Mouse (Mus musculus) embryonic facial prominence, embryonic 15.5 days (tissue): ENCODE results near the gene Aspscr1. TPM values are rescaled to one million over a fixed set of nuclear protein-coding genes. Genes with fewer than 3 reads are reported as not detected.

Source experiments
- ATAC-seq: fragments of 200-750 bp; cut with Nextera tagmentation; 2 replicates; pipeline ENCODE4 v1.8.0; 2017; ENCODE audit warnings: low read depth, moderate TSS enrichment; ENCODE audit not compliant: insufficient number of reproducible peaks, low FRiP score, low TSS enrichment
- H3K27ac ChIP-seq: fragments of 300-500 bp; sonication (generic); replicated peaks from 2 replicates; pipeline ENCODE4 v1.5.1; 2015; ENCODE audit warnings: mild to moderate bottlenecking, inconsistent platforms
- H3K27me3 ChIP-seq: fragments of 300-500 bp; sonication (generic); 2 replicates; pipeline ENCODE4 v1.6.1; 2015; ENCODE audit warnings: inconsistent platforms
- H3K36me3 ChIP-seq: fragments of 300-500 bp; sonication (generic); 2 replicates; pipeline ENCODE4 v1.6.1; 2015; ENCODE audit warnings: mild to moderate bottlenecking, inconsistent platforms
- H3K4me1 ChIP-seq: fragments of 300-500 bp; sonication (generic); 2 replicates; pipeline ENCODE4 v1.6.1; 2015; ENCODE audit warnings: inconsistent platforms
- H3K4me2 ChIP-seq: fragments of 300-500 bp; sonication (generic); replicated peaks from 2 replicates; pipeline ENCODE4 v1.6.1; 2015; ENCODE audit warnings: mild to moderate bottlenecking, inconsistent platforms
- H3K4me3 ChIP-seq: fragments of 300-500 bp; sonication (generic); replicated peaks from 2 replicates; pipeline ENCODE4 v1.5.1; 2015; ENCODE audit warnings: mild to moderate bottlenecking, inconsistent platforms
- H3K9ac ChIP-seq: fragments of 300-500 bp; sonication (generic); 2 replicates; pipeline ENCODE4 v1.6.1; 2015; ENCODE audit warnings: inconsistent platforms
- H3K9me3 ChIP-seq: fragments of 300-500 bp; sonication (generic); replicated peaks from 2 replicates; pipeline ENCODE4 v1.6.1; 2016; ENCODE audit warnings: inconsistent platforms
- WGBS: fragments of 180-500 bp; shearing (Covaris S2); methylation state at CpG from one replicate; pipeline ENCODE4 v1.1.7; 2015; 5-methylcytosine and 5-hydroxymethylcytosine counted together
- polyA plus RNA-seq: library from polyadenylated mRNA; unstranded; fragments of >200 nt; fragmentation: Nextera tagmentation; extraction: Ambion mirVana; gene quantifications from 2 replicates; pipeline ENCODE4 v1.2.1, GENCODE M21; 2015

Gene Aspscr1
- polyA plus RNA-seq, 1 experiment from 2014 or later = 120 TPM

DNA sequence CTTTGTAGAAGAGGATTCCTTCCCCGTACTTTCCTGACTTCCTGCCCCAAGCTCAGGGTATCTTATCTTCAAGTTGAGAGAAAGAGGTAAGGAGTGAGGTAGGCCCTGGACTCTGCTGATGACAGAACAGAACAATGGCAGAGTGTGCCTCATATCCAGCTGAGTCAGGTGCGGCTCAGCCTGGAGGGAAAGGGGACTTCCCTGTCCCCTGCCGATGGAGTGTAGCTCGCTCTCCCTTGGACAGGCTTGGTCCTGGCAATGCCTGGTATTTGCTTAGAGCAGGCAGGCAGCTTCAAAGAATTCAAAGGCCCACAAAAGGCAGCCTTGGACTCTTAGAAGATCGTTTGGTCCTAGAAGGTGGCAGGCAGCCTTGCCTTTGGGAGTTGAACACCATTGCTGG is 33.3 kb downstream of the Aspscr1 start:
- no peak overlapping the region for H3K9ac ChIP-seq
- no peaks in the 10 kb centered on the region for H3K27me3 ChIP-seq
- H3K27ac ChIP-seq = peak overlapping the region; percentile 76; the same call in 1 of the 2 replicates
- no peaks in the 10 kb centered on the region for H3K9me3 ChIP-seq
- H3K36me3 ChIP-seq = peaks cover 22% of the 10 kb centered on the region
- H3K4me3 ChIP-seq = no peak overlapping the region
- WGBS = 68% methylated on average over 5 of the region's 5 CpGs
- no peak for ATAC-seq
- H3K4me1 ChIP-seq = peaks cover 70% of the 10 kb centered on the region
- no peak overlapping the region for H3K4me2 ChIP-seq

DNA sequence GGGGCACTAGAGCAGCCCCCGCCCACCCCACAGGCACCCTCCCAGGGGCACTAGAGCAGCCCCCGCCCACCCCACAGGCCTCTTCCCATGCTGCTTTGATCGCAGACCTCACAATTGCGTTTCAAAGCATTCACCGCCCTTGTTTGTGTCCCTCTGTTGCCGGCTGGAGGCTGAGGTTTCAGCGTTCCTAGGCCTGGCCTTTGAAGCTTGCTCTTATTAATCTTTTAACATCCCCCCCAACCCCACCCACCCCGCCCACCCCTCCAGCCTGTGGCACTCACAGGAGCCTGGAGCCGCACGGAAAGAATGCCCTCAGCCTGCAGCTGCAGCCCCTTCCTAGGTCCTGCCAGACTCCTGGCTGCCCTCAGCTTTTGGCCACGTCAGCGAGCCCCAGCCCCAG is 34.5 kb downstream of the Aspscr1 start:
- H3K4me1 ChIP-seq = peaks cover 75% of the 10 kb centered on the region
- H3K27ac ChIP-seq = peak overlapping the region; percentile 76
- WGBS = 12% methylated on average over 11 of the region's 12 CpGs
- ATAC-seq = peak; percentile 13; the same call in 1 of the 2 replicates
- H3K36me3 ChIP-seq = peaks cover 13% of the 10 kb centered on the region
- no peaks in the 10 kb centered on the region for H3K9me3 ChIP-seq
- no peak overlapping the region for H3K9ac ChIP-seq
- H3K27me3 ChIP-seq = no peaks in the 10 kb centered on the region
- H3K4me2 ChIP-seq = no peak overlapping the region
- no peak overlapping the region for H3K4me3 ChIP-seq

GRCm38 (mm10) chr11:120707969-120708368 is 35.2 kb downstream of the Aspscr1 start:
- Histone ChIP-seq H3K27me3 (no peaks in the 10 kb centered on the region), H3K4me1 (peaks cover 82% of the 10 kb centered on the region), H3K27ac (peak overlapping the region; percentile 76), H3K9ac (no peak overlapping the region), H3K4me2 (no peak overlapping the region), H3K4me3 (no peak overlapping the region), H3K36me3 (peaks cover 9% of the 10 kb centered on the region), H3K9me3 (no peaks in the 10 kb centered on the region)
- WGBS = 30% methylated on average over 5 of the region's 5 CpGs
- no peak for ATAC-seq

- no peaks in the 10 kb centered on the region for H3K9me3 ChIP-seq
- WGBS = 68% methylated on average over 2 of the region's 2 CpGs
- H3K4me3 ChIP-seq = no peak overlapping the region
- no peak overlapping the region for H3K9ac ChIP-seq
- H3K36me3 ChIP-seq = peaks cover 9% of the 10 kb centered on the region
- H3K4me1 ChIP-seq = peaks cover 79% of the 10 kb centered on the region
- no peak overlapping the region for H3K4me2 ChIP-seq
- ATAC-seq = no peak
- peak overlapping the region; percentile 48; the same call in 1 of the 2 replicates for H3K27ac ChIP-seq
- no peaks in the 10 kb centered on the region for H3K27me3 ChIP-seq
Measured at GRCm38 (mm10) chr11:120709551-120709950, 36.8 kb downstream of the Aspscr1 start.

- peaks cover 16% of the 10 kb centered on the region for H3K36me3 ChIP-seq
- no peak for ATAC-seq
- no peak overlapping the region for H3K4me3 ChIP-seq
- no peaks in the 10 kb centered on the region for H3K9me3 ChIP-seq
- H3K27me3 ChIP-seq = no peaks in the 10 kb centered on the region
- peaks cover 78% of the 10 kb centered on the region for H3K4me1 ChIP-seq
- no peak overlapping the region for H3K9ac ChIP-seq
- H3K27ac ChIP-seq = peak overlapping the region; percentile 48; the same call in 1 of the 2 replicates
- WGBS = 62% methylated on average over 5 of the region's 5 CpGs
- no peak overlapping the region for H3K4me2 ChIP-seq
Measured at GRCm38 (mm10) chr11:120710672-120711071, 37.9 kb downstream of the Aspscr1 start.

DNA sequence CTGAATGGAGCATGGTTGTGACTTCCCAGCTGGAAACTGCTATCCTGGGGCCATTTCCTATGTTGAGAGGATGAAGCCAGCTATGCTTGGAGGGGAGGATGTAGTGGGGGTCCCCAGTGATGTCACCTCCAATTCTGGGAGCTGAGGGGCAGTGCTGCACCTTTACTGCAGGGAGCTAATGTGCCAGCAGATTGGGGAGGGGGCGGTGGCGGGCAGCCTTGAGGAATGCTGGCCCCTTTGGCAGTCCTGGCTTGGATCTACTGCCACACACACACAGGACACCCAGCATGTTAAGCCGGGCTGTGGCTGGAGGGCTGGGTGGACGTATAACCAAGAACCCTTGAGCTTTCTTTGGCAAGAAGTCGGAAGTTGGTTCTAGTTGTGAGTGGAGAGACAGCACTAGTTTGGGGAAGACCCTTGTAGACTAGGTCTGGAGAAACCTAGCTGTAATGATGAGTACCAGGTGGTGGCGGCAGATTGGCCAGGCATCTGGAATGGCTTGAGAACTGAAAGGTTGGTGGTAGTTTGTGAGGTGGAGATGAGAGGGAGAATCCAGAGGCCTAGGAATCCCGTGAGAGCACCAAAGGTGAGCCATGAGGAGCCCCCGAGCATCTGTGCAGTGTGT is 39.3 kb downstream of the Aspscr1 start:
- peak overlapping the region; percentile 71 for H3K4me3 ChIP-seq
- WGBS = 57% methylated on average over 8 of the region's 8 CpGs
- no peak for ATAC-seq
- H3K27me3 ChIP-seq = no peaks in the 10 kb centered on the region
- H3K4me2 ChIP-seq = peak overlapping the region; percentile 99
- peaks cover 30% of the 10 kb centered on the region for H3K36me3 ChIP-seq
- H3K9ac ChIP-seq = peak overlapping the region; percentile 60; the same call in 1 of the 2 replicates
- H3K27ac ChIP-seq = no peak overlapping the region
- H3K4me1 ChIP-seq = peaks cover 64% of the 10 kb centered on the region
- H3K9me3 ChIP-seq = no peaks in the 10 kb centered on the region

GRCm38 (mm10) chr11:120712771-120713568 is 40.2 kb downstream of the Aspscr1 start:
- Histone ChIP-seq H3K4me3 (peak overlapping the region; percentile 71), H3K9me3 (no peaks in the 10 kb centered on the region), H3K4me1 (peaks cover 56% of the 10 kb centered on the region), H3K36me3 (peaks cover 39% of the 10 kb centered on the region), H3K27ac (peak overlapping the region; percentile 80), H3K4me2 (peak overlapping the region; percentile 99), H3K9ac (peak overlapping the region; percentile 60), H3K27me3 (no peaks in the 10 kb centered on the region)
- ATAC-seq = peak; percentile 30
- WGBS = under 1% methylated on average over 38 of the region's 38 CpGs

GRCm38 (mm10) chr11:120713580-120714518 is 41.1 kb downstream of the Aspscr1 start, which contains the start of the genes Cenpx and Lrrc45:
Cenpx (minus strand) TSS chr11:120713738.
Lrrc45 (plus strand) TSS chr11:120713925.
- peak; percentile 94 for ATAC-seq

GRCm38 (mm10) chr11:120714546-120714945 is 41.8 kb downstream of the Aspscr1 start:
- H3K27me3 ChIP-seq = no peaks in the 10 kb centered on the region

More at GRCm38 (mm10) chr11:120713580-120714518, 41.1 kb downstream of the Aspscr1 start, which contains the start of the genes Cenpx and Lrrc45:
- H3K27me3 ChIP-seq = no peaks in the 10 kb centered on the region
- H3K36me3 ChIP-seq = peaks cover 48% of the 10 kb centered on the region
- WGBS = 1% methylated on average over 53 of the region's 53 CpGs
- H3K27ac ChIP-seq = peak within 1 kb of the TSS; percentile 80
- no peaks in the 10 kb centered on the region for H3K9me3 ChIP-seq
- H3K4me3 ChIP-seq = peak within 1 kb of the TSS; percentile 71
- peak within 1 kb of the TSS; percentile 99 for H3K4me2 ChIP-seq
- peaks cover 47% of the 10 kb centered on the region for H3K4me1 ChIP-seq
- H3K9ac ChIP-seq = peak within 1 kb of the TSS; percentile 69

GRCm38 (mm10) chr11:120715131-120715530 is 42.4 kb downstream of the Aspscr1 start:
- WGBS = 74% methylated on average over 9 of the region's 9 CpGs
- Histone ChIP-seq H3K4me3 (0 out of 2 replicates have a peak overlapping the region, but pooled peaks have one; percentile 71), H3K9ac (peak overlapping the region; percentile 69), H3K4me2 (peak overlapping the region; percentile 99; the same call in 1 of the 2 replicates), H3K36me3 (peaks cover 54% of the 10 kb centered on the region), H3K27me3 (no peaks in the 10 kb centered on the region), H3K4me1 (peaks cover 41% of the 10 kb centered on the region), H3K9me3 (no peaks in the 10 kb centered on the region), H3K27ac (no peak overlapping the region)
- no peak for ATAC-seq

More at GRCm38 (mm10) chr11:120714546-120714945, 41.8 kb downstream of the Aspscr1 start:
- peaks cover 41% of the 10 kb centered on the region for H3K4me1 ChIP-seq
- H3K27ac ChIP-seq = peak overlapping the region; percentile 13; the same call in 1 of the 2 replicates
- peak overlapping the region; percentile 99 for H3K4me2 ChIP-seq
- H3K9ac ChIP-seq = peak overlapping the region; percentile 69
- no peaks in the 10 kb centered on the region for H3K9me3 ChIP-seq
- ATAC-seq = no peak
- peak overlapping the region; percentile 71 for H3K4me3 ChIP-seq
- WGBS = 44% methylated on average over 10 of the region's 10 CpGs
- peaks cover 50% of the 10 kb centered on the region for H3K36me3 ChIP-seq
